Mouse (Mus musculus) mesoderm, embryonic 11.5 days (tissue): Measurements from ENCODE around the gene Epsti1.

Source experiments
- DNase-seq: peaks from one replicate; pipeline ENCODE4 v3.0.0-alpha.2; 2012; ENCODE audit warnings: low read depth, low spot score

The Epsti1 gene

GRCm38 (mm10) chr14:77923076-77923865 lies 19.2 kb downstream of the Epsti1 start:
- DNase-seq = no peak

- DNase-seq = no peak
Measured at GRCm38 (mm10) chr14:77925414-77925813, 21.4 kb downstream of the Epsti1 start.

GRCm38 (mm10) chr14:77926718-77927117 lies 22.7 kb downstream of the Epsti1 start:
- DNase-seq = peak; percentile 44

- DNase-seq = peak; percentile 62
Measured at GRCm38 (mm10) chr14:77928021-77928420, 24.0 kb downstream of the Epsti1 start.

- no peak for DNase-seq
Measured at GRCm38 (mm10) chr14:77928653-77929052, 24.6 kb downstream of the Epsti1 start.

- no peak for DNase-seq
Measured at GRCm38 (mm10) chr14:77929139-77929678, 25.2 kb downstream of the Epsti1 start.

GRCm38 (mm10) chr14:77932150-77933047 lies 28.4 kb downstream of the Epsti1 start:
- no peak for DNase-seq

GRCm38 (mm10) chr14:77933243-77933642 lies 29.2 kb downstream of the Epsti1 start:
- DNase-seq = no peak

GRCm38 (mm10) chr14:77934431-77934830 lies 30.4 kb downstream of the Epsti1 start:
- no peak for DNase-seq

GRCm38 (mm10) chr14:77941105-77941504 lies 37.1 kb downstream of the Epsti1 start:
- no peak for DNase-seq

- DNase-seq = no peak
Measured at GRCm38 (mm10) chr14:77942235-77942634, 38.2 kb downstream of the Epsti1 start.

- no peak for DNase-seq
Measured at GRCm38 (mm10) chr14:77942793-77943558, 38.9 kb downstream of the Epsti1 start.

GRCm38 (mm10) chr14:77961741-77962140 lies 57.7 kb downstream of the Epsti1 start:
- no peak for DNase-seq

GRCm38 (mm10) chr14:77963525-77963924 lies 59.5 kb downstream of the Epsti1 start:
- no peak for DNase-seq

GRCm38 (mm10) chr14:77971355-77971754 lies 67.3 kb downstream of the Epsti1 start:
- DNase-seq = no peak

- DNase-seq = peak; percentile 19
Measured at GRCm38 (mm10) chr14:77974221-77974620, 70.2 kb downstream of the Epsti1 start.

GRCm38 (mm10) chr14:77975702-77976101 lies 71.7 kb downstream of the Epsti1 start:
- DNase-seq = no peak

- no peak for DNase-seq
Measured at GRCm38 (mm10) chr14:77981516-77981915, 77.5 kb downstream of the Epsti1 start.

GRCm38 (mm10) chr14:77997731-77998130 lies 93.7 kb downstream of the Epsti1 start:
- no peak for DNase-seq

- DNase-seq = no peak
Measured at GRCm38 (mm10) chr14:78004486-78004885, 100.4 kb downstream of the Epsti1 start.

- peak; percentile 33 for DNase-seq
Measured at GRCm38 (mm10) chr14:78008019-78008418, 104.0 kb downstream of the Epsti1 start.
